Mouse (Mus musculus): Measurements from ENCODE around the gene Pcbd2.

Gene Pcbd2

DNA sequence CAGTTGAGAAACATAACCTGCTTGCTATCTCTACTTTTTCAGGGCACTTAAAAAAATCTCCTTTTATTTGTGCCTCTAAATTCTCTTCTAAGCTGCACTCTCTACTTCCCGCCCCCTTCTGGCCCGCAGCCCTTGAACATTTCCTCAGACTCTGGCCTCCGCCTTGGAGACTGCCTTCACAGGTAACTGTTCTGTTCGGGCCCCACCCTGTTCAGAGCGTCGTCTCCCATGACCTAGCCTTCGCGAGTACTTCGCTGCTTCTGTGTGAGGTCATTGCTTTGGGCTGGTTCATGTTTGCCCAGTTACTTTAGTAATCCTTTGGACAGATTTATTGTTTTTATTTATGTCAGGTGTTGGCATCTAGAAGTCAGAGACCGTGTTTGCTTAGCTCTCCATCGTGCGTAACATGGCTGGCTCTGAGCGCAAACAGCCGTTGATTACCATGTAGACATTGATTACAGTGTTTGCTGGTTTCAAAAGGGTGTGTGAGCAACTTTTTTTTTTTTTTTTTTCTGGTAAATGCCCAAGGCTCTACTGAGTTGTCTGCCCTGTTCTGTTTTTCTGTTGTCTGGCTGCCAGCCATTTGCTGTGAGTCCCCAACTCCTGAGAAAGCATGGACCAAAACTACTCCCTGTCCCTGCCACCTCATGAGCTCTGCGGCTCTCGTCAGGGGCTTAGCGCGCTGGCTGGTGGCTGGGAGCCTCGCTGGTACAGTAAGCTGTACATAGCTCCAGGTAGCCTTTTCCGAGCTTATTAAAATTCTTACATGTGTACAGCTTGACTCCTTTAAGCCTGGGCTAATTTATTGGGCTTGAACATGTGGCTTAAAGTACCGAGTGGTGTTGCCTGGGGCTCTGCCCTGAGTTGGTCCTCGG lies 6.7 kb downstream of the Pcbd2 start:
- no peak for DNase-seq (ENCODE audit: low spot score in 2 of 2)

DNA sequence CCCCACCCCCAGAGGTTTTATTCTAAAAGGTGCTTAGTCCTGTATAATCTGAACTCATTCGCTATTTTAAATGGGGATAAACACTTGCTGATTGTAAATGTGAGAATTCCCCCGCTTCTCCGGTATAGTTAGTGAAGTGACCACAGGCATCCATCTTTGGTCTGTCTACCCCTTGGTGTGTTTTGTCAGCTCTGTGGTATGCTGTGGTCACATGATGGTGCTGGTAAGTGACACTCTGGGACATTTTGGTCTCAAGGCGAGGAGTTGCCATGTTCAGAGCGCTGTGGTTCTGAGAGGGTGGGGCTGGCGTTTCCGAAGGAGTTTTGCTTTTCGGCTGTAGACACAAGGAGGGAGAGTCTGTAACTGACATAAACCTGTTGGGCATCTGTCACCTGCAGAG lies 10.7 kb downstream of the Pcbd2 start:
- DNase-seq (ENCODE audit: low spot score in 2 of 2) = no peak

DNA sequence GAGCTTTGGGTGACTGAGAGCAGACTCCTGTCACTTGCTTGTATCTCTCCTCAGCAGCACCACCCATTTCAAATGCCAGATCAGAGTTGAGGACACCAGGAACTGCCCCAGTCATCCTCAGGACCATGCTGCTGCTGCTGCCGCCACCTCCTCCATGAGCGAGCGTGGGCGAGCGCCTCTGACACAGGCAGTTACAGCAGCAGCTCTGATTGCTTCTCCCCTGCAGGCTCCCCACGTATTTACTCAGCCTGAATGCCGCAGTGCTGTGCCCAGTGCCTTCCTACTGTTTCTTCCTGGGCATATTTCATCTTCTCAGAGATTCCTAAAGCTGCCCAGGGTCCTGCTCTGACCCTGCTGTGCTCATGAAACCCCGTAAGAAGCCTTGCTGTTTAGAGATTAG lies 15.1 kb downstream of the Pcbd2 start:
- no peak for DNase-seq (ENCODE audit: low spot score in 2 of 2)

DNA sequence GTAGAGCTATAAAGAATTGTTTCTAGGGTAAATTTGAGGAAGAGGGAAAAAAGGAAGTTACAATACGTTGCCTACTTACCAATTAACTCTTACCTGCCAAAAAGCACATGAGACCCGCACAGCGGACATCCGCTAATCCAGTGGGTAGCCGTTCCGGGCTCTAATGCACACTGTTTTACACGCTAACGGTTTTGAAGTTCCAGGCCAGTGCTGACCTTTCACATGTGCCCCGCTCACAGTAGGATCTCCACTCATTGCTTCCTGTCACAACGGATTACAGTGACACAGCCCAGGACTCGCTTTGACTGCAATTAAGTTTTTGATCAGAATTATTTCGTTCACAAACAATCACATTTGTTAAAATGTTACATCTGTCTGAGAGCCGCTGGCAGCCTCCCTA lies 27.2 kb downstream of the Pcbd2 start:
- no peak for DNase-seq (ENCODE audit: low spot score in 2 of 2)

DNA sequence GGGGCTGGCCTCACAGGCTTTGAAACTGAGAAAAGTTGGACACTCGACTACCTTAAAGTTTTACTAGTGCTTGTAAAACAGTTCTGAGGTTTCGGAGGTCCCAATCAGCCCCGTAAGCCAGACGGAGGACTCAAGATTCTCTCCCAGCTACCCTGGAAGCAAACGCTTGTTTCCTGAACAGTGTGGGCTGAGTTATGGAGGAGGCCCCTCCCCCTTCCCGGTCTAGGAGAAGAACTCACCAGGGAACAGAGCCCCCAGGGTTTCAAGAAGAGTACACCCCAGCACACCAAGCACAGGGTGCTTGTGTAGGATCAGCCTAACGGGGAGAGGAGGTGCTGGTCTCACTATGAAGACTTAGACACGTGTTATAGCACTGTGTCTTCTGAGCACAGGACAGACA lies 29.6 kb downstream of the Pcbd2 start:
- no peak for DNase-seq (ENCODE audit: low spot score in 2 of 2)

DNA sequence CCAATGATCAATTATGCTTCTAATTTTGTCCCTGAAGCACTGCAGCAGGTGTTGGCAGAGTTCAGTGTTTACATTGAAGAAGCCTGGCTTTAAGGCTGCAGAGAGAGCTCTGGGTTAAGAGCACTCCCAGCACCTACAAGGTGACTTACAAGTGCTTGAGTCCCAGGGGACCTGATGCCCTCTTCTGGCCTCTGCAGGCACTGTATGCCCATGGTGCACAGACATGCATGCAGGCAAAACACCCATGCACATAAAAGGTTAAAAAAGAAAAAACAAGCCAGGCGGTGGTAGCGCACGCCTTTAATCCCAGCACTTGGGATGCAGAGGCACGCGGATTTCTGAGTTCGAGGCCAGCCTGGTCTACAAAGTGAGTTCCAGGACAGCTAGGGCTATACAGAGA lies 30.5 kb downstream of the Pcbd2 start:
- no peak for DNase-seq (ENCODE audit: low spot score in 2 of 2)

DNA sequence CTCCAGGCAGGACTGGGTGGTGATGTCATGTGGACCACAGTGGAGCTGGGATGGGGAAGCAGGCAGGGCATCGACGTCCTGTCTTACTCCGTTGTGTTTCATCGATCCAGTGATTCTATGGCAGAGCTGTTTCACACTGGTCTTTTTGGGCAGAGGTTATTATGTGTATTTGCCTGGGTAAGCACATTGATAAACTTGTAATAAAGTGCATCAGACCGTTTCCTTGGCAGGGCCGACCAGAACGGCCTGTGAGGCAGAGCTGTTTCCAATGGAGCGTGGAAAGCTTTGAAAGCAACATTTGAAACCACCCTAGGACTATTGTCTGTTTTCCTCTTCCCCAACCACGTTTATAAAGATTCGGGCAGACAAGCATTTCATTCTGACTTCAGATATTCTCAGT lies 33.4 kb downstream of the Pcbd2 start:
- no peak for DNase-seq (ENCODE audit: low spot score in 2 of 2)

DNA sequence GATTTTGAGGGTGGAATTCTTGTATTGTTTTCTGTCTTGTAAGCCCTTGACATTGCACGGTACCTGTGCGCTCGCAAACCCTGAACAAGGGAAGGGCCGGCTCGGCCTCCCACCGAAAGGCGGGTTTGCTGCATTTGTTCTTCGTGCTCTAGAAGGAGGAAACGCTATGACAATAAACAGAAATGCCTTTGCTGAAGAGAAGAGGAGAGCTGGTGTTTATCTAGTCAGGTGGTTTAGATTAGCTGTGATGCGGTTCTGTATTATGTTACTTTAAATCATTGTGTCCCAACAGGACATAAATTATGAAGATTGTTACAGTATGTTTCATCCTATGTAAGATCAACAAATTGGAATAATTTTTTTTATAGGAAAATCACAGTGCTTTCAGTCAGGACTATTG lies 34.3 kb downstream of the Pcbd2 start:
- DNase-seq (ENCODE audit: low spot score in 2 of 2) = no peak

DNA sequence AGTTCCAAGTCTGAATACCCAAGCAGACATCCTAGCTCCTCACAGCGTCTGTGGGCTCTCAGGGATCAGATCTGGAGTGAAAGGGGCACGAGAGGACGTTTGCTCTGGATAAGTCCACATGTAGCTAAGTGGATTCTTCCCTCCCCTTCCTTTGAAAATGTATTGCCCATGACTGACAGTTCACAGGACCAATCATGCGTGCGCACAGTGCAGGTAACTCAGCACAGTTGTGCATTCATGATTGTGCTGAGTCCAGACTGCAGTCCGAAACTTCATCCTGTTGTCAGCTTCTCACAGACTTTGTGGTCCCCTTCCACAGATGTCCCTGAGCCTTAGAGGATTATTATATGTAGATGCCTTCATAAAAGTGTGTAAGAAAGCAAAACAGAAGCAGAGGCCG lies 47.2 kb downstream of the Pcbd2 start:
- no peak for DNase-seq (ENCODE audit: low spot score in 2 of 2)

DNA sequence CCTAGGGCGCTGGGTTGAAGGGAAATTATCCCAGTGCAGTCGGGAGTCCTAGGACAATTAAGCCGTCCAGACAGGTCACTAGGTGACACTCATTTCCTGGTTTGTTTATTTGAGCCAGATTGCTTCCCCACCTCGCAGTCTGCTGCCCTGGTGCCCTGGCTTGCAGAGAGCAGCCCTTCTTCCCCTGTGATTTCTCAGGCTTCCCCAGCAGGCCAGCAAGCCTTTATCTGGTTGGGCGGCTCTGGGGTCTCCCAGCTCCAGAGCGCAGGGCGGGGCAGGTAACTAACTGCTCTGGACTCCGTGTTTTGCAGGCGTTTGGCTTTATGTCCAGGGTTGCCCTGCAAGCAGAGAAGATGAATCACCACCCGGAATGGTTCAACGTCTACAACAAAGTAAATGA lies 47.9 kb downstream of the Pcbd2 start:
- DNase-seq (ENCODE audit: low spot score in 2 of 2) = no peak

DNA sequence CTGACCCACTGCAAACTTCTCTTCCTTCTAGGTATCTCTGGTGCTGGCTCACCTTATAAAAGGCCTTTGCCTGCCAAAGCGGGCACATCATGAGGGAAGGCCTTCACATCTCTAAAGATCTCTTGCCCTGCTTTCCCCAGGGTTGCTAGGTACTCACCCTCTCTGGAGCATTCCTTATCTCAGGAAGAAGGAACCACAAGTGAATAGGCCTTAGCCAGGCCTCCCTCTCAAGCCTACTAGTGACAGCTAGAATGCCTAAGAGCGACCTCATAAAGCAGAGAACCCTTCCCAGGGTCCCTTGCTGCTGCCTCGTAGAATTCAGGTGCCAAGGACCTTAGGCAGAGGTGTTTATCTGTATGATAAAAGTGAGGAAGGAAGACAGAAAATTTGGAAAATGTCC lies 57.1 kb downstream of the Pcbd2 start, which contains the start of gene Catsper3:
Catsper3 (plus strand) TSS at position 301 of the 400 bp plus-strand sequence.
- no peak for DNase-seq (ENCODE audit: low spot score in 2 of 2)

DNA sequence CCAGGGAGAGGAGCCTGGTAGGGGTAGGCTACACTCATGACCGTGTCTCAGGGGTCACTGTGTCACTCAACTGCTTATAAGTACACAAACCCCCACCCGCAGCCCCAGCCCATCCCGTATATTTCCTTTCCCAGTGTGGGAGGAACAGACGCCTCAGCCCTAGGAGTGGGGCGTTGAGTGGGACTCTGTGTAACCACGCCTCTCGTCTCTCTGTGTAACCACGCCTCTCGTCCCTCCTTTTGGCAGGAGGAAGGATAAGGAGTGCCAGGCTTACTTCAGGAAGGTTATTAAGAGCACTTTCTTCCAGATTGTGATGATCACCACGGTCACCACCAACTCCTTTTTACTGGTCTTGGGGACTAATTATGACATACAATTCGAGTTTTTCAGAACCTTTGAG lies 59.0 kb downstream of the Pcbd2 start:
- no peak for DNase-seq (ENCODE audit: low spot score in 2 of 2)

DNA sequence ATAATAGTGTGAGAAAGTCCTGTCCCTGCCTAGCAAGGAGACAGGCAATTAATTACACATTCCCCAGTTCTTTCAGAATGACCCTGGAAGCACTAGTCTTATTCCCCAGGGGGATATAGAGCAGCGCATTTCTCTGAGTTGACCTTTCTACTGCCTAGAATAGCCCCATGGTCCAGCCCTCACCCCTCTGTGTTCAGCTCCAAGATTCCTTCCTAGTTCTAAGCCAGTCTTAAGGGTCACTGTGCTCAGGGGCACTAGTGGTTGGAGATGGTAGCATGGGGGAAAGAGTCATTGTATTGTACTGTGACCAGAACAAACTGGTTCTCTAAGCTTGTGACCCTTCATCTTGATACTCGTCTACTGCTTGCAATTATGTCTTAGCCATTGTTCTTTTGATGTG lies 74.1 kb downstream of the Pcbd2 start:
- DNase-seq (ENCODE audit: low spot score in 2 of 2) = no peak

DNA sequence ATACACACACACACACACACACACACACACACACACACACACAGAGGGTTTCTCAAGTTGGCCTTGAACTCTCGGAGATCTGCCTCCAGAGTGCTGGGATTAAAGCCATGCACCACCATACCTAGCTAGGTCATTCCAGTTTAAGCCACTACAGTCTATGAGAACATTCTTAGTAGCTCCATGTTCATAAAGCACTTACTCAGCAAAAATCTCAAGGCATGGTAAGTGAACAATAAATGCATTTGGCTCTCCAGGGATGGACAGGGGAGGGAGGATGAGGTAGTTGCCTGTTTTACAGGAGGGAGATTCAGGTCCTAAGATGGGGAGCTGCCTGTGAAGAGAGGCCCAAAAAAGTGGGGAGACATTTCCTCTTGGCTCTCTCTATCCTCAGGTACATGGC lies 76.8 kb downstream of the Pcbd2 start:
- no peak for DNase-seq (ENCODE audit: low spot score in 2 of 2)

DNA sequence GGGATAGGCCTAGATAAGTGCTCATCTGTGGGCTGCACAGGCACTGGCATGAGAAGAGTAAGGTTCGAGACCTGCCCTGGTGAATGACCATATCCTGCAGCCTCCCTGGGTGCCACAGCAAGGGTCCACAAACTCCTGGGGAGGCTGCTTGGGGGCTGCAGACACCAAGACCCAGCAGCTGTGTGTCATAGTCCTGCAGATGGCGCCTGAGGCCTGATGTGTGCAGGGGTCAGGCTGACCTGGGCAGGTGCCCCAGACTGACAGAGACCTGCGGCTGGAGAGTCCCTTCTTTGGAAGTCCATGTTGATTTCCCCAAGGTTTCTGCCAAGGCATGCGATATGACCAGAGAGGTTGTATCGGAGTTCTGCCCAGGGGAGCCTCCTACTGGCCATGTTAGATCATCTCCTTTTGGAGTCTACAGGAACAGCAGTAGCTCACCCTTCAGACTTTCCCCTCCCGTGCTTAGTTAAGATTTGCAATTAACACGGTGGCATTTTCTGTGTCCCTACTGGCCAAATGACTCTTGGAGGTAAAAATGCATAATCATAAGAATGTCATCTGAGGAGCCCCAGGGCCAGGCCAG lies 82.0 kb downstream of the Pcbd2 start:
- DNase-seq (ENCODE audit: low spot score in 2 of 2) = no peak

DNA sequence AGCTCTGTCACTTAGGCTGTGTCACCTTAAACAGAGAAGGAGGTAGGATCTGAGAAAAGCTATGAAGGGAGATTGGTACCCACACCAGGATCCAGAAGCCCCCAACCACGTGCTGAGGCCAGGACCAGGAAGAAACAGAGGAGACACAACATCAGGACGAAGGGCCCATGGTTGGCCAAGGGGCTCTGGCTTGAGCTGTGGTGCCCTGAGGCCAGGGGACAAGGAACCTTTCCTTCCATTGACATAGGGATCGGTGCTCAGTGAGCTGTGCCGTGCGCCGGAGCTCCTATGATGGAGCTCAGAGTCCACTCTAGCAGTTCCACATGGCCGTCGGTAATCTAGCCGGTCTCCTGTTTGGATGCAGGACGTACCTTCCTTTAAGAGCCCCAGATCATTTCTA lies 82.5 kb downstream of the Pcbd2 start:
- DNase-seq (ENCODE audit: low spot score in 2 of 2) = no peak

DNA sequence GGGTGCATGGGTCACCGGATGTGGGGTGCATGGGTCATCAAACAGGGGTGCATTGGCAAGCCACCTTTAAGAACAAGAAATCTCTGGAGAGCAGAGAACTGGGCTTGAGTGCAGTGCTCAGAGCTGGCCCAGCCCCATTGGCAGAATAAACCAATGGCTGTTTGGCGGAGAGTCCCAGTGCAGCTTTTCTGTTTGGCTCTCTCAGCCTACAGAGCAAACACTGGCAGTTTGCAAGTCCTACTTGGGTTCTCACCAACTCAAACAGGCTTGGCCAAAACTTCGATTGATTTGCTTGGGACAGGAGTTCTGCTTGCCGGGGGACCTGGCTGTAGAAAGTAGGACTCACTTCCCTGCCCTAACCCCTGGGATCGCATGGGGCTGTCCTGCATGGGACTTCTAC lies 83.8 kb downstream of the Pcbd2 start:
- no peak for DNase-seq (ENCODE audit: low spot score in 2 of 2)

DNA sequence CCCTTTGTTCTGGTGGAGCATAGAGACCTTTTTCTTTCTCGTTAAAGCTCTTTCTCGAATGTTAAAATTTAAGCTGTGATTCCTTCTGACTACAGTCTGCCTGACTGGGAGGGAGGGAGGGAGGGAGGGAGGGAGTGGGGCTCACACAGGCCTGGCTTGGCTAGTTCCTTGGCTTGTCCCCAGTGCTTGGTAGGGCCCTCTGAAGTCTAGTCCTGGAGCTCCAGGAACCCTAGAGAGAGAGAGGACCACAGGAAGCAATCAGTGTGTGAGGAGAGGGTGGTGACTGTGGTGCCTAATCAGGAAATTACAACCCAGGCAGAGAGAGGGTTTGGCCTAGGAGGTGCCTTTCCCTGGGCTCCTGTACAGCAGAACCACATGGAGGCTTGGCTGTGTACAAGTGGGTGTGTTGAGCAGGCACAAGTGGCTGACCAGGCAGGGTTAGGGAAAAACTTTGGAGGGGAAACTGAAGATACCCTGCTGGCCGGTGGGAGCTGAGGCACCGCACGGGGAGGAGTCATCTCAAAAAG lies 86.4 kb downstream of the Pcbd2 start:
- DNase-seq (ENCODE audit: low spot score in 2 of 2) = no peak

DNA sequence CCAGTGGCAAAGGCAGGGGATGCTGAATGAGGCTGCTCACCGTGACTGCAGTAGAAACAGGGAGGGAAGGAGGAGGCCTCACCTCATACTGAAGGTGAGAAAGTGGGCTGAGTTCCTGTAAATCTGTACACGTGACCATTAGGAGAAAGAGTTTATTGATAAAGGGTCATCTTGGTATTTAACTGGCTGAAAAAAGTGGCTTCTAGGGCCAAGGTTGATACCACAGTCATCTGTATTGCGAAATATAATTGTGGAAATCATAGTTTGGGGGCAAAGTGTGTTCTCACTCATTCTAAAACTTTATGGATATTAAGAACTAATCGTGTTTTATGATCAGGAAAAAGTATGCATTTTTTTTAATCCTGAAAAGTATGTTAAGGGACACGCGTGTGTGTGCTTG lies 87.7 kb downstream of the Pcbd2 start:
- no peak for DNase-seq (ENCODE audit: low spot score in 2 of 2)

DNA sequence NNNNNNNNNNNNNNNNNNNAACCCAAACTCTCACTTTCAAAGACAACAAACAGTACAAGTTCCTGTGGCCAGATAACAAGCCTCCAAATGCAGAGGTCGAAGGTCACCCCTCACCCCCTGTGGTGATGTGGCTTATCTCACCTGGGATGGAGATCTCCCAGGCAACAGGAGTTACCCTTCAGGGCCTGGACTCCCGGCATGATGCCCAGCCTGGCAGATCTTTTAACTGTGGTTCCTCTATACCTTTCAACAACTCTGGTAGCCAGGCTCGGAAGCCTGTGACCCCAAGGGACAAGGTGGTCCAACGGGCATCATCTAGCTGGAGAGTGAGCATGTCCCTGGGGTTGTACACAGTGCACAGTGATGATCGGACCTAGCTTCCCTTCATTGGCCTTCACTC lies 95.3 kb downstream of the Pcbd2 start:
- no peak for DNase-seq (ENCODE audit: low spot score in 2 of 2)

DNA sequence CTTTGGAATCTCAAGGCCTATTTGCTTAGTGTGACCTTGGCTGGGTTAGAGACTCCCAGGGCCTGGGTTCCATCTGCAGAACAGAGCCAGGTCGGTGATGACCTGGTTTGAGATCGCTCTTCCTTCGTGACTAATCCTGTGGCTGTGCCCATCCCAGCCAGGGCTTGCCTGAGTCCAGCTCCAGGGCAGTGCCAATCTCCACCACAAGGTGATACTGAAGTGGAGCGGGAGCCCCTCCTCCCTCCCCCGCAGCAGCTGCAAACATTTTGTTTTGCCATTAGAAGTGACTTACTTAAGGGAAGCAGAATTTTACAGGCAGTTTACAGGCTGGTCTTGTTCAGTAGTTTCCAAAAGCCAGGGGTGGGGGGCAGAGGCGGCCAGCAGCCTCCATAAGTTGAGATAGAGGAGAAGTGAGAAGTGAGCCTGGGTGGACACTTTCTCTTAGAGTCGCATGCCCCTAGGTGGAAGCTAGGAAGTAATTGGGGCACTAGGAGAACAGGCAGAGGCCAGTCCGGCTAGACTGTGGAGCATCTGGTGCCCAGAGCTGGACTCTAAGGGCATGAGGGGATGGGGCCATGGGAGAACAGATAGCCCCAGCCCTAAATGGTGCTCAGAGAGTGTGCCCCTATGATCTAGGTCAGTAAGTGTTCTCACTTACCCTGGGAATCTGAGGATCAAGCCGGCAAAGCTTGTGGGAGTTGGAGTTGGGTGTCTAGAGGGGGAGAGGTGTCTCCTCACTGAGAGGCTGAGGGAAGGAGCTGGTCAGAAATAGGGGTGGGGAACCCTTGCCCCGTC lies 97.2 kb downstream of the Pcbd2 start:
- DNase-seq (ENCODE audit: low spot score in 2 of 2) = no peak

DNA sequence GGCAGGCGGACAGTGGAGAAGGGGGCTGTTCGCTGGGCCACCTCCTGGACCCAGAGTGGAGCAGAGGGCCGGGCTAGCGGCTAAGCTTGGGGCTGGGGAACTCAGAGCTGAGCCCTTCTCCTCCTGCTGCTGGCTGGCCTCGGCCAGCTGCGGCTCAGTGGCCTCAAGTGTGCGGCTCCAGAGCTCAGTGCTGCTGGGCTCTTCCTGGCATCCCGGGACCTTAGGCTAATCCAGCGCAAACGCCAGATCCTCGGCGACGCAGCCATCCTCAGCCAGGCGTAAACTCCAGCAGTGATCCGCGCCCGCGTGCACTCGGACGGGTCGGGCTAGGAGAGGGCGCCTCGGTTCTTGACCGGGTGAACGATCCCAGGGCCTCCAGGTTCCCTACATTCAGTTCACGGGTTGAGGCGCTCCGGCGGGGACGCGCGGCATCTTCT lies 98.1 kb downstream of the Pcbd2 start:
- no peak for DNase-seq (ENCODE audit: low spot score in 2 of 2)

Data from frontal cortex, postnatal 36 days (tissue).